Mouse (Mus musculus) forebrain, embryonic 11.5 days (tissue): ENCODE measurements at regions not wholly inside any gene's neighbourhood (a gene's known extent, or its start where the extent isn't known, plus 50 kb on each side); places are given as distances from the start of the nearest gene placed in this dataset.

Experiments used
- ATAC-seq: fragments of 200-750 bp; cut with Nextera tagmentation; replicated peaks from 2 replicates; pipeline ENCODE4 v1.8.0; 2017; ENCODE audit warnings: moderate TSS enrichment; ENCODE audit not compliant: low FRiP score
- DNase-seq: peaks from one replicate; pipeline ENCODE4 v3.0.0-alpha.2; 2017; ENCODE audit warnings: low spot score
- H3K27ac ChIP-seq: fragments of 300-500 bp; sonication (generic); 2 replicates; pipeline ENCODE4 v1.5.1; 2014; ENCODE audit warnings: low read depth, low read length
- H3K27me3 ChIP-seq: fragments of 300-500 bp; sonication (generic); 2 replicates; pipeline ENCODE4 v1.6.1; 2014; ENCODE audit warnings: mild to moderate bottlenecking, low read length, mixed read lengths; ENCODE audit not compliant: control insufficient read depth, insufficient read depth
- H3K36me3 ChIP-seq: fragments of 300-500 bp; sonication (generic); 2 replicates; pipeline ENCODE4 v1.6.1; 2014; ENCODE audit warnings: mild to moderate bottlenecking, low read length, moderate library complexity, mixed read lengths; ENCODE audit not compliant: control insufficient read depth, insufficient read depth
- H3K4me1 ChIP-seq: fragments of 300-500 bp; sonication (generic); replicated peaks from 2 replicates; pipeline ENCODE4 v1.6.1; 2014; ENCODE audit warnings: low read length, mixed read lengths; ENCODE audit not compliant: control insufficient read depth, insufficient read depth
- H3K4me2 ChIP-seq: fragments of 300-500 bp; sonication (generic); 2 replicates; pipeline ENCODE4 v1.6.1; 2014; ENCODE audit warnings: low read depth, mild to moderate bottlenecking, low read length, moderate library complexity, mixed read lengths; ENCODE audit not compliant: severe bottlenecking
- H3K4me3 ChIP-seq: fragments of 300-500 bp; sonication (generic); 2 replicates; pipeline ENCODE4 v1.5.1; 2014; ENCODE audit warnings: low read depth, low read length
- H3K9ac ChIP-seq: fragments of 300-500 bp; sonication (generic); 2 replicates; pipeline ENCODE4 v1.6.1; 2014; ENCODE audit warnings: low read length
- H3K9me3 ChIP-seq: fragments of 300-500 bp; sonication (generic); 2 replicates; pipeline ENCODE4 v1.6.1; 2016; ENCODE audit warnings: low read length, mixed read lengths; ENCODE audit not compliant: control insufficient read depth
- WGBS: fragments of 180-500 bp; shearing (Covaris S2); extraction: QIAGEN DNeasy Blood & Tissue Kit; methylation state at CpG from one replicate; pipeline ENCODE4 v1.1.7; 2014; 5-methylcytosine and 5-hydroxymethylcytosine counted together

GRCm38 (mm10) chr13:31248996-31249395 lies 275.0 kb downstream of the Gm5447 start:
- no peak overlapping the region for H3K9ac ChIP-seq
- H3K27me3 ChIP-seq = no peaks in the 10 kb centered on the region
- 98% methylated on average over 3 of the region's 3 CpGs for WGBS
- no peak overlapping the region for H3K27ac ChIP-seq
- ATAC-seq (no peak), DNase-seq (no peak)
- no peak overlapping the region for H3K4me3 ChIP-seq
- H3K4me1 ChIP-seq = no peaks in the 10 kb centered on the region
- no peaks in the 10 kb centered on the region for H3K9me3 ChIP-seq
- H3K36me3 ChIP-seq = no peaks in the 10 kb centered on the region
- H3K4me2 ChIP-seq = no peak overlapping the region

GRCm38 (mm10) chr13:31249525-31249924 lies 275.5 kb downstream of the Gm5447 start:
- H3K9me3 ChIP-seq = no peaks in the 10 kb centered on the region
- H3K27ac ChIP-seq = no peak overlapping the region
- DNase-seq (no peak), ATAC-seq (no peak)
- no peaks in the 10 kb centered on the region for H3K4me1 ChIP-seq
- H3K4me2 ChIP-seq = no peak overlapping the region
- 81% methylated on average over 5 of the region's 5 CpGs for WGBS
- H3K4me3 ChIP-seq = no peak overlapping the region
- no peaks in the 10 kb centered on the region for H3K36me3 ChIP-seq
- H3K9ac ChIP-seq = no peak overlapping the region
- H3K27me3 ChIP-seq = no peaks in the 10 kb centered on the region

GRCm38 (mm10) chr13:31254016-31254415 lies 280.0 kb downstream of the Gm5447 start:
- Histone ChIP-seq H3K27ac (no peak overlapping the region), H3K36me3 (no peaks in the 10 kb centered on the region), H3K4me3 (no peak overlapping the region), H3K4me2 (no peak overlapping the region), H3K27me3 (no peaks in the 10 kb centered on the region), H3K9me3 (no peaks in the 10 kb centered on the region), H3K4me1 (no peaks in the 10 kb centered on the region), H3K9ac (no peak overlapping the region)
- DNase-seq (no peak), ATAC-seq (no peak)
- 79% methylated on average over 4 of the region's 4 CpGs for WGBS

GRCm38 (mm10) chr13:31254744-31255143 lies 280.7 kb downstream of the Gm5447 start:
- Histone ChIP-seq H3K27me3 (no peaks in the 10 kb centered on the region), H3K9me3 (no peaks in the 10 kb centered on the region), H3K27ac (no peak overlapping the region), H3K4me2 (no peak overlapping the region), H3K4me3 (no peak overlapping the region), H3K9ac (no peak overlapping the region), H3K36me3 (no peaks in the 10 kb centered on the region), H3K4me1 (no peaks in the 10 kb centered on the region)
- no peak for ATAC-seq
- 89% methylated on average over 3 of the region's 3 CpGs for whole genome bisulfite sequencing
- DNase-seq = no peak

GRCm38 (mm10) chr13:31255506-31255905 lies 281.5 kb downstream of the Gm5447 start:
- no peaks in the 10 kb centered on the region for H3K27me3 ChIP-seq
- H3K9me3 ChIP-seq = no peaks in the 10 kb centered on the region
- no peak for ATAC-seq
- no peak overlapping the region for H3K4me2 ChIP-seq
- DNase-seq = no peak
- no peaks in the 10 kb centered on the region for H3K36me3 ChIP-seq
- no peak overlapping the region for H3K9ac ChIP-seq
- 87% methylated on average over 3 of the region's 3 CpGs for WGBS
- H3K4me3 ChIP-seq = no peak overlapping the region
- H3K27ac ChIP-seq = no peak overlapping the region
- H3K4me1 ChIP-seq = no peaks in the 10 kb centered on the region

- Histone ChIP-seq H3K9ac (no peak overlapping the region), H3K9me3 (no peaks in the 10 kb centered on the region), H3K4me2 (no peak overlapping the region), H3K4me1 (no peaks in the 10 kb centered on the region), H3K36me3 (no peaks in the 10 kb centered on the region), H3K27ac (no peak overlapping the region), H3K27me3 (no peaks in the 10 kb centered on the region), H3K4me3 (no peak overlapping the region)
- ATAC-seq (no peak), DNase-seq (no peak)
- 81% methylated on average over 3 of the region's 3 CpGs for WGBS
These were observed 288.1 kb upstream of the Foxq1 start for GRCm38 (mm10) chr13:31267865-31268264.

- no peak for DNase-seq
- H3K27ac ChIP-seq = no peak overlapping the region
- H3K4me3 ChIP-seq = no peak overlapping the region
- WGBS = 71% methylated on average over 6 of the region's 6 CpGs
- no peaks in the 10 kb centered on the region for H3K36me3 ChIP-seq
- H3K9me3 ChIP-seq = no peaks in the 10 kb centered on the region
- H3K4me1 ChIP-seq = no peaks in the 10 kb centered on the region
- no peak for ATAC-seq
- no peaks in the 10 kb centered on the region for H3K27me3 ChIP-seq
- H3K9ac ChIP-seq = no peak overlapping the region
- no peak overlapping the region for H3K4me2 ChIP-seq
These were observed 279.8 kb upstream of the Foxq1 start for GRCm38 (mm10) chr13:31276005-31276644.

GRCm38 (mm10) chr13:31290630-31291029 lies 265.3 kb upstream of the Foxq1 start:
- no peaks in the 10 kb centered on the region for H3K36me3 ChIP-seq
- no peaks in the 10 kb centered on the region for H3K9me3 ChIP-seq
- no peak overlapping the region for H3K27ac ChIP-seq
- H3K4me3 ChIP-seq = no peak overlapping the region
- H3K9ac ChIP-seq = no peak overlapping the region
- 90% methylated on average over 7 of the region's 7 CpGs for WGBS
- H3K4me1 ChIP-seq = no peaks in the 10 kb centered on the region
- DNase-seq (no peak), ATAC-seq (no peak)
- H3K27me3 ChIP-seq = no peaks in the 10 kb centered on the region
- H3K4me2 ChIP-seq = no peak overlapping the region

GRCm38 (mm10) chr13:31292584-31293387 lies 263.1 kb upstream of the Foxq1 start:
- ATAC-seq = no peak
- H3K36me3 ChIP-seq = no peaks in the 10 kb centered on the region
- no peaks in the 10 kb centered on the region for H3K9me3 ChIP-seq
- no peak overlapping the region for H3K4me2 ChIP-seq
- 88% methylated on average over 13 of the region's 13 CpGs for WGBS
- no peak overlapping the region for H3K27ac ChIP-seq
- DNase-seq = no peak
- no peaks in the 10 kb centered on the region for H3K27me3 ChIP-seq
- H3K9ac ChIP-seq = no peak overlapping the region
- H3K4me1 ChIP-seq = no peaks in the 10 kb centered on the region
- no peak overlapping the region for H3K4me3 ChIP-seq
